Mouse (Mus musculus): ENCODE results near the gene Litaf. TPM values are rescaled to one million over a fixed set of nuclear protein-coding genes. Genes with fewer than 3 reads are reported as not detected.
"Not testable (repeated sequence)": the region's sequence is repeated elsewhere in the genome, so short reads cannot be mapped to it uniquely, and the experiment has no call there.

Litaf gene
- polyA plus RNA-seq, 1 experiment from 2014 or later, result 39.6 TPM

GRCm38 (mm10) chr16:10976202-10976631, 89.7 kb downstream of the Litaf start:
- H3K4me1 ChIP-seq (replicated peaks; ENCODE audit: control insufficient read depth, insufficient read depth, low read length), result 0 out of 2 replicates have a peak, but pooled peaks cover 2% of the 10 kb centered on the region
- no peaks in the 10 kb centered on the region for H3K27me3 ChIP-seq (replicated peaks; ENCODE audit: control insufficient read depth, insufficient read depth, low read length)
- H3K4me3 ChIP-seq (replicated peaks; ENCODE audit: low read length), result no peak overlapping the region
- H3K27ac ChIP-seq (ENCODE audit: low read length), result no peak overlapping the region
- H3K9ac ChIP-seq (replicated peaks; ENCODE audit: low read depth, low read length), result no peak overlapping the region
- 76% methylated on average over 11 of the region's 11 CpGs for WGBS
- H3K4me2 ChIP-seq (ENCODE audit: low read length), result no peak overlapping the region
- ATAC-seq, result no peak
- no peaks in the 10 kb centered on the region for H3K36me3 ChIP-seq (ENCODE audit: control insufficient read depth, insufficient read depth)
- H3K9me3 ChIP-seq (ENCODE audit: control insufficient read depth, low read length), result no peaks in the 10 kb centered on the region

- Histone ChIP-seq H3K4me1 (replicated peaks; ENCODE audit: control insufficient read depth, insufficient read depth, low read length) (0 out of 2 replicates have a peak, but pooled peaks cover 2% of the 10 kb centered on the region), H3K4me2 (ENCODE audit: low read length) (no peak overlapping the region), H3K4me3 (replicated peaks; ENCODE audit: low read length) (no peak overlapping the region), H3K27me3 (replicated peaks; ENCODE audit: control insufficient read depth, insufficient read depth, low read length) (no peaks in the 10 kb centered on the region), H3K9me3 (ENCODE audit: control insufficient read depth, low read length) (no peaks in the 10 kb centered on the region), H3K27ac (ENCODE audit: low read length) (no peak overlapping the region), H3K36me3 (ENCODE audit: control insufficient read depth, insufficient read depth) (no peaks in the 10 kb centered on the region), H3K9ac (replicated peaks; ENCODE audit: low read depth, low read length) (no peak overlapping the region)
- WGBS, result 81% methylated on average over 5 of the region's 5 CpGs
- no peak for ATAC-seq
Observed at GRCm38 (mm10) chr16:10974939-10975338, 91.0 kb downstream of the Litaf start.

- H3K27me3 ChIP-seq (replicated peaks; ENCODE audit: control insufficient read depth, insufficient read depth, low read length), result no peaks in the 10 kb centered on the region
- H3K4me2 ChIP-seq (ENCODE audit: low read length), result no peak overlapping the region
- H3K4me1 ChIP-seq (replicated peaks; ENCODE audit: control insufficient read depth, insufficient read depth, low read length), result no peaks in the 10 kb centered on the region
- H3K9me3 ChIP-seq (ENCODE audit: control insufficient read depth, low read length), result no peaks in the 10 kb centered on the region
- no peak for ATAC-seq
- H3K9ac ChIP-seq (replicated peaks; ENCODE audit: low read depth, low read length), result no peak overlapping the region
- H3K27ac ChIP-seq (ENCODE audit: low read length), result no peak overlapping the region
- no peak overlapping the region for H3K4me3 ChIP-seq (replicated peaks; ENCODE audit: low read length)
- WGBS, result 37% methylated on average over 3 of the region's 3 CpGs
- no peaks in the 10 kb centered on the region for H3K36me3 ChIP-seq (ENCODE audit: control insufficient read depth, insufficient read depth)
Observed at GRCm38 (mm10) chr16:10974037-10974446, 91.9 kb downstream of the Litaf start.

DNA sequence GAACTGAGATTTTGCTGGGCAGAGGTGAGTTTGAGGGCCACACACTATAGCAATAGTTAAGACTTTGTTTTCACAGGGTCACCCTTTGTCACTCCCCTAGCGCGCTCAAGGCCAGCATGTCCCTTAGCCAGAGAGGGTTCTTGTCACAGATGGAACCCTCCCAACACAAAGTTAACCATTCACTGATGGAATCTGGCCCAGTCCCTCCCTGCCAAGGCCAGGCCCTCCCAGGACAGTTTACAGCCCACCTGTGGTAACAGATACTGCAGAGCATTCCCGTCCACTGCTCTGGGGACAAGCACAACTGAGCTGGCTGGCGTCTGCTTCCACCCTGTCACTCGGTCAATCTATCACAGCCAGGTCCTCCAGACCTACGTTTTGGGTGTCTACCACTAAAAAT, 93.7 kb downstream of the Litaf start:
- WGBS, result 86% methylated on average over 6 of the region's 6 CpGs
- no peak overlapping the region for H3K27ac ChIP-seq (ENCODE audit: low read length)
- no peaks in the 10 kb centered on the region for H3K27me3 ChIP-seq (replicated peaks; ENCODE audit: control insufficient read depth, insufficient read depth, low read length)
- no peak overlapping the region for H3K4me3 ChIP-seq (replicated peaks; ENCODE audit: low read length)
- H3K4me1 ChIP-seq (replicated peaks; ENCODE audit: control insufficient read depth, insufficient read depth, low read length), result no peaks in the 10 kb centered on the region
- no peak overlapping the region for H3K9ac ChIP-seq (replicated peaks; ENCODE audit: low read depth, low read length)
- H3K4me2 ChIP-seq (ENCODE audit: low read length), result no peak overlapping the region
- H3K36me3 ChIP-seq (ENCODE audit: control insufficient read depth, insufficient read depth), result no peaks in the 10 kb centered on the region
- ATAC-seq, result no peak
- no peaks in the 10 kb centered on the region for H3K9me3 ChIP-seq (ENCODE audit: control insufficient read depth, low read length)

DNA sequence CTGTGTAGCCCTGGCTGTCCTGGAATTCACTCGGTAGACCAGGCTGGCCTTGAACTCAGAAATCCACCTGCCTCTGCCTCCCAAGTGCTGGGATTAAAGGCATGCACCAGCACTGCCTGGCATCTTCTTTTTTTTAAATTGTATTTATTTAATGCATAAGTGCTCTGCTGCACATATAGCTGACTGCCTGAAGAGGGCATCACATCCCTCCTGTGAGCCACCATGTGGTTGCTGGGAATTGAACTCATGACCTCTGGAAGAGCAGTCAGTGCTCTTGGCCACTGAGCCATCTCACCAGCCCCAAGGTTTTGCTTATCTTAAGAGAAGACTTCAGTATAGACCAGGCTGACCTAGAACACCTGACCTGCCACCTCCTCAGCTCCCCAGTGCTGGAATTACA, 96.0 kb downstream of the Litaf start:
- H3K4me3 ChIP-seq (replicated peaks; ENCODE audit: low read length); H3K9me3 ChIP-seq (ENCODE audit: control insufficient read depth, low read length); H3K9ac ChIP-seq (replicated peaks; ENCODE audit: low read depth, low read length); H3K4me1 ChIP-seq (replicated peaks; ENCODE audit: control insufficient read depth, insufficient read depth, low read length); H3K27ac ChIP-seq (ENCODE audit: low read length); H3K4me2 ChIP-seq (ENCODE audit: low read length); H3K27me3 ChIP-seq (replicated peaks; ENCODE audit: control insufficient read depth, insufficient read depth, low read length); H3K36me3 ChIP-seq (ENCODE audit: control insufficient read depth, insufficient read depth); ATAC-seq: not testable (repeated sequence)
- 100% methylated on average over 1 of the region's 1 CpGs for WGBS

- Histone ChIP-seq H3K27ac (ENCODE audit: low read length) (no peak overlapping the region), H3K9ac (replicated peaks; ENCODE audit: low read depth, low read length) (no peak overlapping the region), H3K9me3 (ENCODE audit: control insufficient read depth, low read length) (no peaks in the 10 kb centered on the region), H3K4me3 (replicated peaks; ENCODE audit: low read length) (no peak overlapping the region), H3K4me1 (replicated peaks; ENCODE audit: control insufficient read depth, insufficient read depth, low read length) (no peaks in the 10 kb centered on the region), H3K36me3 (ENCODE audit: control insufficient read depth, insufficient read depth) (no peaks in the 10 kb centered on the region), H3K4me2 (ENCODE audit: low read length) (no peak overlapping the region), H3K27me3 (replicated peaks; ENCODE audit: control insufficient read depth, insufficient read depth, low read length) (no peaks in the 10 kb centered on the region)
- WGBS, result 82% methylated on average over 5 of the region's 5 CpGs
- no peak for ATAC-seq
Observed at GRCm38 (mm10) chr16:10969342-10969741, 96.6 kb downstream of the Litaf start.

GRCm38 (mm10) chr16:10968299-10968698, 97.7 kb downstream of the Litaf start:
- Histone ChIP-seq H3K4me1 (replicated peaks; ENCODE audit: control insufficient read depth, insufficient read depth, low read length) (no peaks in the 10 kb centered on the region), H3K27ac (ENCODE audit: low read length) (no peak overlapping the region), H3K27me3 (replicated peaks; ENCODE audit: control insufficient read depth, insufficient read depth, low read length) (no peaks in the 10 kb centered on the region), H3K36me3 (ENCODE audit: control insufficient read depth, insufficient read depth) (no peaks in the 10 kb centered on the region), H3K9me3 (ENCODE audit: control insufficient read depth, low read length) (no peaks in the 10 kb centered on the region), H3K4me3 (replicated peaks; ENCODE audit: low read length) (no peak overlapping the region), H3K9ac (replicated peaks; ENCODE audit: low read depth, low read length) (no peak overlapping the region), H3K4me2 (ENCODE audit: low read length) (no peak overlapping the region)
- no peak for ATAC-seq
- 79% methylated on average over 4 of the region's 4 CpGs for WGBS

GRCm38 (mm10) chr16:10967756-10968155, 98.2 kb downstream of the Litaf start:
- Histone ChIP-seq H3K9me3 (ENCODE audit: control insufficient read depth, low read length) (no peaks in the 10 kb centered on the region), H3K36me3 (ENCODE audit: control insufficient read depth, insufficient read depth) (no peaks in the 10 kb centered on the region), H3K27me3 (replicated peaks; ENCODE audit: control insufficient read depth, insufficient read depth, low read length) (no peaks in the 10 kb centered on the region), H3K27ac (ENCODE audit: low read length) (no peak overlapping the region), H3K9ac (replicated peaks; ENCODE audit: low read depth, low read length) (no peak overlapping the region), H3K4me3 (replicated peaks; ENCODE audit: low read length) (no peak overlapping the region), H3K4me2 (ENCODE audit: low read length) (no peak overlapping the region), H3K4me1 (replicated peaks; ENCODE audit: control insufficient read depth, insufficient read depth, low read length) (no peaks in the 10 kb centered on the region)
- 90% methylated on average over 7 of the region's 7 CpGs for WGBS
- ATAC-seq, result no peak

DNA sequence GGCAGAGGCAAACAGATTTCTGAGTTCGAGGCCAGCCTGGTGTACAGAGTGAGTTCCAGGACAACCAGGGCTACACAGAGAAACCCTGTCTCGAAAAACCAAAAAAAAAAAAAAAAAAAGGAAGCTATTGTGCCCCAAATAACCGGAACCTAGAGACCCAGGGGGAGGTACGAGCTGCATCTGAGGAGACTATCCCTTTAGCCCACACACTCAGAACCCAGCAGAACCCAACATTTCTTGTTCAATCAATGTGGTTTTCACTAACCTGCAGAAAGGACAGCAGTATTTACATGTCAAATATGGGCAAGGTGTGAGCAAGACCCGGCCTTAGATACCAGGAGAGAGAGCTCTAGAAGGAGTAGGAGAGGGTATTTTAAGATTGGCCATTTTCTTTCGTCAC, 98.9 kb downstream of the Litaf start:
- H3K4me2 ChIP-seq (ENCODE audit: low read length), result no peak overlapping the region
- WGBS, result 86% methylated on average over 6 of the region's 6 CpGs
- no peak overlapping the region for H3K9ac ChIP-seq (replicated peaks; ENCODE audit: low read depth, low read length)
- H3K27ac ChIP-seq (ENCODE audit: low read length), result no peak overlapping the region
- H3K36me3 ChIP-seq (ENCODE audit: control insufficient read depth, insufficient read depth), result no peaks in the 10 kb centered on the region
- no peak overlapping the region for H3K4me3 ChIP-seq (replicated peaks; ENCODE audit: low read length)
- no peaks in the 10 kb centered on the region for H3K9me3 ChIP-seq (ENCODE audit: control insufficient read depth, low read length)
- H3K27me3 ChIP-seq (replicated peaks; ENCODE audit: control insufficient read depth, insufficient read depth, low read length), result no peaks in the 10 kb centered on the region
- no peak for ATAC-seq
- no peaks in the 10 kb centered on the region for H3K4me1 ChIP-seq (replicated peaks; ENCODE audit: control insufficient read depth, insufficient read depth, low read length)

DNA sequence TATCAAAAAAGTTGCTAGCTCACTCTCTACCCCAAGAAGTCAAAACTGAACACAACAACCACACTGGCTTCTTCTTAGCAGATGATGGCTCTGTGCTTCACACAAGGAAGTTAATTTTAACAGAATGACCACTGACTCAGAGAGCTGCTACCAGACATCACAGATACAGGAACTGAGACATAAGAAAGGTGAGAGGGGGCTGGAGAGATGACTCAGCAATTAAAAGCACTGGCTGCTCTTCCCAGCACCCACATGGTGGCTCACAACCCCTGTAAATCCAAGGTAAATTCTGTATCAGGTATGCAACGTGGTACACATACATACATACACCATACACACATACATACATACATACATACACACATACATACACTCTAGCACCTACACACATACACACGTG, 100.9 kb downstream of the Litaf start:
- no peak overlapping the region for H3K4me3 ChIP-seq (replicated peaks; ENCODE audit: low read length)
- H3K27me3 ChIP-seq (replicated peaks; ENCODE audit: control insufficient read depth, insufficient read depth, low read length), result no peaks in the 10 kb centered on the region
- 83% methylated on average over 2 of the region's 2 CpGs for WGBS

More for the DNA sequence above, 100.9 kb downstream of the Litaf start:
- no peak overlapping the region for H3K4me2 ChIP-seq (ENCODE audit: low read length)
- no peak overlapping the region for H3K9ac ChIP-seq (replicated peaks; ENCODE audit: low read depth, low read length)
- H3K36me3 ChIP-seq (ENCODE audit: control insufficient read depth, insufficient read depth), result no peaks in the 10 kb centered on the region
- H3K4me1 ChIP-seq (replicated peaks; ENCODE audit: control insufficient read depth, insufficient read depth, low read length), result no peaks in the 10 kb centered on the region
- H3K27ac ChIP-seq (ENCODE audit: low read length), result no peak overlapping the region
- ATAC-seq, result no peak
- no peaks in the 10 kb centered on the region for H3K9me3 ChIP-seq (ENCODE audit: control insufficient read depth, low read length)

All from forebrain, embryonic 16.5 days (tissue).